8 mouse cellular contexts compared by ENCODE assay signal in genomic region chr16:38451421-38452205, GRCm38 (mm10). TPM values are rescaled to one million over a fixed set of nuclear protein-coding genes. Genes with fewer than 3 reads are reported as not detected.
DNase-seq lines count a peak whose midpoint lies in the region; ATAC-seq and TF ChIP-seq lines count a peak whose summit lies in the region.

No protein-coding gene starts in this region.

- peak overlapping the region; percentile 69 for H3K4me2 ChIP-seq in hindbrain, embryonic 15.5 days
- peak overlapping the region; percentile 79 for H3K4me2 ChIP-seq in midbrain, embryonic 12.5 days (replicated peaks)

- WGBS in thymus, adult 2 months: 54% methylated on average over 12 of the region's 12 CpGs
- WGBS in hindbrain, embryonic 15.5 days: 44% methylated on average over 12 of the region's 12 CpGs
- WGBS in midbrain, embryonic 12.5 days: 48% methylated on average over 12 of the region's 12 CpGs

- ATAC-seq in hindbrain, embryonic 15.5 days (ENCODE audit: low FRiP score, low read depth): no peak
- no peak for ATAC-seq in midbrain, embryonic 12.5 days (ENCODE audit: low FRiP score, low read depth)

- no peaks in the 10 kb centered on the region for H3K27me3 ChIP-seq in thymus, adult 2 months (ENCODE audit: control insufficient read depth, insufficient read depth, low read length)
- no peaks in the 10 kb centered on the region for H3K27me3 ChIP-seq in hindbrain, embryonic 15.5 days
- no peaks in the 10 kb centered on the region for H3K27me3 ChIP-seq in midbrain, embryonic 12.5 days

- peak overlapping the region; percentile 76 for H3K9ac ChIP-seq in hindbrain, embryonic 15.5 days
- H3K9ac ChIP-seq in midbrain, embryonic 12.5 days (replicated peaks): peak overlapping the region; percentile 89

- no peaks in the 10 kb centered on the region for H3K36me3 ChIP-seq in thymus, adult 2 months (ENCODE audit: control insufficient read depth, insufficient read depth, low read length)
- peaks cover 31% of the 10 kb centered on the region for H3K36me3 ChIP-seq in hindbrain, embryonic 15.5 days
- peaks cover 39% of the 10 kb centered on the region for H3K36me3 ChIP-seq in midbrain, embryonic 12.5 days

- TF ChIP-seq CTCF in thymus, adult 2 months (IDR thresholded peaks at IDR 0.05; ENCODE audit: borderline replicate concordance, control insufficient read depth, extremely low read depth, insufficient read depth, low read length, poor library complexity): no peak

- peak; percentile 30 for DNase-seq in cerebellum, adult 11-12 months
- DNase-seq in cerebellum, postnatal 4 days (ENCODE audit: low spot score in 2 of 2): no peak
- DNase-seq in thymus, adult 2 months: peak; percentile 5
- no peak for DNase-seq in thymus, postnatal 4 days
- DNase-seq in layer of hippocampus, postnatal 10 days (ENCODE audit: low spot score in 2 of 2): no peak
- no peak for DNase-seq in Muller cell, postnatal 12 days (ENCODE audit: inconsistent ontology term)

- H3K27ac ChIP-seq in thymus, adult 2 months (ENCODE audit: control insufficient read depth, insufficient read depth, low read length): no peak overlapping the region
- H3K27ac ChIP-seq in hindbrain, embryonic 15.5 days (replicated peaks): peak overlapping the region; percentile 85
- peak overlapping the region; percentile 77; the same call in 1 of the 2 replicates for H3K27ac ChIP-seq in midbrain, embryonic 12.5 days (replicated peaks)

- peak overlapping the region; percentile 67; the same call in 1 of the 2 replicates for H3K4me3 ChIP-seq in thymus, adult 2 months (ENCODE audit: control insufficient read depth, insufficient read depth, low read length)
- H3K4me3 ChIP-seq in hindbrain, embryonic 15.5 days: peak overlapping the region; percentile 56
- H3K4me3 ChIP-seq in midbrain, embryonic 12.5 days: peak overlapping the region; percentile 89

- peaks cover 10% of the 10 kb centered on the region for H3K4me1 ChIP-seq in thymus, adult 2 months (replicated peaks; ENCODE audit: control insufficient read depth, insufficient read depth, low read length)
- H3K4me1 ChIP-seq in hindbrain, embryonic 15.5 days (replicated peaks): peaks cover 17% of the 10 kb centered on the region
- peaks cover 18% of the 10 kb centered on the region for H3K4me1 ChIP-seq in midbrain, embryonic 12.5 days

- TF ChIP-seq POLR2A in thymus, adult 2 months (IDR thresholded peaks at IDR 0.05; ENCODE audit: control insufficient read depth, extremely low read depth, insufficient read depth, low read length, poor library complexity): no peak

- H3K9me3 ChIP-seq in hindbrain, embryonic 15.5 days: no peaks in the 10 kb centered on the region
- no peaks in the 10 kb centered on the region for H3K9me3 ChIP-seq in midbrain, embryonic 12.5 days

RNA-seq across cellular contexts. Expression of gene Adprh, which starts 0.9 kb away (rescaled TPM):
- polyA plus RNA-seq in thymus, adult 2 months (2012; rRNA removed): 49.8 and 54.2 TPM in 2 replicates
- 143 and 165 TPM in 2 replicates for polyA plus RNA-seq in hindbrain, embryonic 15.5 days (2015; fragmentation: Nextera tagmentation; extraction: Ambion mirVana)
- polyA plus RNA-seq in midbrain, embryonic 12.5 days (2016; fragmentation: Nextera tagmentation; extraction: Ambion mirVana): 138 and 141 TPM in 2 replicates
- 10 to 100 TPM; 60.5 to 62.9 TPM for total RNA-seq in layer of hippocampus, postnatal 10 days (2021)

RNA-seq across cellular contexts. Expression of gene Cd80, which starts 3.7 kb away (rescaled TPM):
- 3.5 and 5.2 TPM in 2 replicates for polyA plus RNA-seq in thymus, adult 2 months (2012; rRNA removed)
- 0.50 and 0.56 TPM in 2 replicates for polyA plus RNA-seq in hindbrain, embryonic 15.5 days (2015; fragmentation: Nextera tagmentation; extraction: Ambion mirVana)
- polyA plus RNA-seq in midbrain, embryonic 12.5 days (2016; fragmentation: Nextera tagmentation; extraction: Ambion mirVana): 0.67 and 0.87 TPM in 2 replicates
- total RNA-seq in layer of hippocampus, postnatal 10 days (2021): under 1 TPM; 0.18 to 0.42 TPM

RNA-seq across cellular contexts. Expression of gene Pla1a, which starts 18.7 kb away (rescaled TPM):
- polyA plus RNA-seq in thymus, adult 2 months (2012; rRNA removed): 4.1 and 5.5 TPM in 2 replicates
- polyA plus RNA-seq in hindbrain, embryonic 15.5 days (2015; fragmentation: Nextera tagmentation; extraction: Ambion mirVana): 0.43 and 0.45 TPM in 2 replicates
- polyA plus RNA-seq in midbrain, embryonic 12.5 days (2016; fragmentation: Nextera tagmentation; extraction: Ambion mirVana): 0.18 and 0.41 TPM in 2 replicates
- total RNA-seq in layer of hippocampus, postnatal 10 days (2021): under 1 TPM; 0.62 to 0.98 TPM

Comparison
In these comparisons a context has a peak if more than half of its experiments do, and no peak if none do; other contexts are left out.
1. DNase-seq: peak in cerebellum, adult 11-12 months (single experiment) and thymus, adult 2 months (single experiment); none in cerebellum, postnatal 4 days (0 of 2), thymus, postnatal 4 days (single experiment), layer of hippocampus, postnatal 10 days (0 of 2) and Muller cell, postnatal 12 days (single experiment).
2. Peak in every context shown above with its lines, with median percentiles within 50 percentile points of each other: H3K4me3 ChIP-seq.